Mouse (Mus musculus): ENCODE measurements around the gene Rlbp1.

DNA sequence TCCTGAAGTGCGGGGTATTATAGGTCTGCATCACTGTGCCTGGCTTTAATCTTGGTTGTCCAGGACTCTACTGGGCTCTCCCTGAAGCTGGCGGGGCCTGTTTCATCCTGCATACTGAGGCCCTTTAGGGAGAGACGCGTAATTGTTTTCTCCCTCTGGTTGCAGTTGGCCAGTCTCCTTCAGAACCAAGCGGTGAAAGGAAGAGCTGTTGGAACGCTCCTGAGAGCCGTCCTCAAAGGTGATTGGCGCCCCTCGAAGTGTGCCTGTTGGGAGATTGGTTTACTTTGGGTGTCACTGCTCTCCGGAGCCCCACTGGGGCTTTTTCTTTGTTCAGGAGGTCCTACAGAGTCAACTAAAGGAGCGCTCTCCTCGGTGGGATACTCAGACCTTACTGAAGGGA, 12.1 kb upstream of the Rlbp1 start:
- TF ChIP-seq POLR2A (IDR thresholded peaks at IDR 0.05; ENCODE audit: borderline replicate concordance, extremely low read depth, low read depth, low read length) (no peak), CTCF (IDR thresholded peaks at IDR 0.05; ENCODE audit: insufficient read depth, low read length) (no peak)

Measured in lung, adult 2 months (tissue).